Mouse (Mus musculus) MEL (cell line): ENCODE results near the gene Slc25a19. TPM values are rescaled to one million over a fixed set of nuclear protein-coding genes. Genes with fewer than 3 reads are reported as not detected.

ENCODE experiments used
- DNase-seq: peaks from one replicate; pipeline ENCODE4 v3.0.0; 2011; ENCODE audit warnings: low read depth, low spot score
- H3K27ac ChIP-seq: 2 replicates; pipeline ENCODE4 v1.5.1; 2012; ENCODE audit warnings: low read depth, mild to moderate bottlenecking, control low read depth, low read length, moderate library complexity; ENCODE audit not compliant: control insufficient read depth
- H3K27me3 ChIP-seq, 2 experiments: fragments of 150-350 bp in 1 of 2; sonication (generic) in 1 of 2; 2 replicates each; pipeline ENCODE4 v1.6.1; 2012; ENCODE audit warnings: low read length in 2 of 2, mild to moderate bottlenecking in 2 of 2, improper control_type of control experiment in 1 of 2, moderate library complexity in 1 of 2; ENCODE audit not compliant: insufficient read depth in 2 of 2, control insufficient read depth in 1 of 2
- H3K36me3 ChIP-seq, 2 experiments: 2 replicates each; pipeline ENCODE4 v1.6.1; 2012 to 2014; ENCODE audit warnings: low read length in 2 of 2, improper control_type of control experiment in 1 of 2, inconsistent platforms in 1 of 2, mild to moderate bottlenecking in 1 of 2; ENCODE audit not compliant: insufficient read depth in 2 of 2, control insufficient read depth in 1 of 2
- H3K4me1 ChIP-seq, 2 experiments: fragments of 150-350 bp in 1 of 2; sonication (generic) in 1 of 2; 2 replicates each; pipeline ENCODE4 v1.6.1; 2012; ENCODE audit warnings: low read length in 2 of 2, improper control_type of control experiment in 1 of 2, mild to moderate bottlenecking in 1 of 2; ENCODE audit not compliant: insufficient read depth in 2 of 2, control insufficient read depth in 1 of 2
- H3K4me3 ChIP-seq, 2 experiments: fragments of 150-350 bp in 1 of 2; sonication (generic) in 1 of 2; 2 replicates each; pipeline ENCODE4 v1.5.1; 2012; ENCODE audit warnings: low read depth in 2 of 2, low read length in 2 of 2, mild to moderate bottlenecking in 2 of 2, moderate library complexity in 2 of 2, control low read depth in 1 of 2, improper control_type of control experiment in 1 of 2; ENCODE audit not compliant: control insufficient read depth in 1 of 2, insufficient read depth in 1 of 2
- H3K79me2 ChIP-seq: 2 replicates; pipeline ENCODE4 v1.6.1; 2012; ENCODE audit warnings: mild to moderate bottlenecking, low read length, moderate library complexity; ENCODE audit not compliant: control insufficient read depth, poor library complexity, insufficient read depth
- H3K9ac ChIP-seq: 2 replicates; pipeline ENCODE4 v1.6.1; 2012; ENCODE audit warnings: low read depth, mild to moderate bottlenecking, control low read depth, low read length, moderate library complexity; ENCODE audit not compliant: control insufficient read depth, poor library complexity, severe bottlenecking
- H3K9me3 ChIP-seq: fragments of 150-350 bp; sonication (generic); replicated peaks from 2 replicates; pipeline ENCODE4 v1.6.1; 2012; ENCODE audit warnings: mild to moderate bottlenecking, low read length, improper control_type of control experiment, moderate library complexity; ENCODE audit not compliant: insufficient read depth
- CHD1 ChIP-seq: IDR thresholded peaks from 2 replicates; pipeline ENCODE4 v1.6.1; 2012; ENCODE audit warnings: low read depth, mild to moderate bottlenecking, inconsistent platforms, low read length, improper control_type of control experiment
- CHD2 ChIP-seq: IDR thresholded peaks from 2 replicates; pipeline ENCODE4 v1.6.1; 2011; ENCODE audit warnings: low read length, improper control_type of control experiment
- E2F4 ChIP-seq: IDR thresholded peaks from 2 replicates; pipeline ENCODE4 v1.6.1; 2011; ENCODE audit warnings: low read depth, low read length, improper control_type of control experiment, borderline replicate concordance
- ELF1 ChIP-seq: IDR thresholded peaks from 2 replicates; pipeline ENCODE4 v1.6.1; 2014; ENCODE audit warnings: low read depth, mild to moderate bottlenecking, inconsistent platforms, low read length, improper control_type of control experiment, moderate library complexity
- EP300 ChIP-seq, 2 experiments: IDR thresholded peaks; 2 replicates each; pipeline ENCODE4 v1.6.1; 2011; ENCODE audit warnings: improper control_type of control experiment in 2 of 2, low read length in 2 of 2, low read depth in 1 of 2, mild to moderate bottlenecking in 1 of 2
- ETS1 ChIP-seq: IDR thresholded peaks from 2 replicates; pipeline ENCODE4 v1.6.1; 2012; ENCODE audit warnings: low read depth, mild to moderate bottlenecking, inconsistent platforms, low read length, improper control_type of control experiment, moderate library complexity
- GABPA ChIP-seq: IDR thresholded peaks from 2 replicates; pipeline ENCODE4 v1.6.1; 2012; ENCODE audit warnings: low read depth, mild to moderate bottlenecking, inconsistent platforms, low read length, improper control_type of control experiment, moderate library complexity
- GATA1 ChIP-seq: IDR thresholded peaks from 2 replicates; pipeline ENCODE4 v1.6.1; 2011; ENCODE audit warnings: low read depth, low read length, improper control_type of control experiment
- HCFC1 ChIP-seq: IDR thresholded peaks from 2 replicates; pipeline ENCODE4 v1.6.1; 2012; ENCODE audit warnings: low read depth, mild to moderate bottlenecking, inconsistent platforms, low read length, improper control_type of control experiment, moderate library complexity
- JUND ChIP-seq: IDR thresholded peaks from 2 replicates; pipeline ENCODE4 v1.6.1; 2011; ENCODE audit warnings: low read depth, mild to moderate bottlenecking, improper control_type of control experiment, low read length
- MAFK ChIP-seq: IDR thresholded peaks from 2 replicates; pipeline ENCODE4 v1.6.1; 2011; ENCODE audit warnings: low read depth, mild to moderate bottlenecking, low read length, improper control_type of control experiment, borderline replicate concordance
- MAX ChIP-seq: IDR thresholded peaks from 2 replicates; pipeline ENCODE4 v1.6.1; 2011; ENCODE audit warnings: low read length, improper control_type of control experiment
- MAZ ChIP-seq: IDR thresholded peaks from 2 replicates; pipeline ENCODE4 v1.6.1; 2012; ENCODE audit warnings: low read depth, mild to moderate bottlenecking, inconsistent platforms, low read length, improper control_type of control experiment
- MXI1 ChIP-seq: IDR thresholded peaks from 2 replicates; pipeline ENCODE4 v1.6.1; 2011; ENCODE audit warnings: mild to moderate bottlenecking, low read depth, low read length, improper control_type of control experiment
- MYB ChIP-seq: IDR thresholded peaks from 2 replicates; pipeline ENCODE4 v1.6.1; 2011; ENCODE audit warnings: mild to moderate bottlenecking, low read depth, low read length, improper control_type of control experiment
- NELFE ChIP-seq: IDR thresholded peaks from 2 replicates; pipeline ENCODE4 v1.6.1; 2011; ENCODE audit warnings: low read depth, low read length, improper control_type of control experiment
- POLR2A ChIP-seq, 2 experiments: IDR thresholded peaks; 2 replicates each; pipeline ENCODE4 v1.6.1; 2011 to 2012; ENCODE audit warnings: low read length in 2 of 2, mild to moderate bottlenecking in 2 of 2, control low read depth in 1 of 2, improper control_type of control experiment in 1 of 2, low read depth in 1 of 2, moderate library complexity in 1 of 2; ENCODE audit not compliant: control insufficient read depth in 1 of 2, insufficient read depth in 1 of 2, poor library complexity in 1 of 2
- POLR2AphosphoS2 ChIP-seq: IDR thresholded peaks from 2 replicates; pipeline ENCODE4 v1.6.1; 2011; ENCODE audit warnings: low read length, improper control_type of control experiment
- RCOR1 ChIP-seq: IDR thresholded peaks from 2 replicates; pipeline ENCODE4 v1.6.1; 2012; ENCODE audit warnings: low read depth, mild to moderate bottlenecking, inconsistent platforms, low read length, improper control_type of control experiment
- SMC3 ChIP-seq: IDR thresholded peaks from 2 replicates; pipeline ENCODE4 v1.6.1; 2011; ENCODE audit warnings: low read depth, low read length, improper control_type of control experiment
- TAL1 ChIP-seq: IDR thresholded peaks from 2 replicates; pipeline ENCODE4 v1.6.1; 2012; ENCODE audit warnings: mild to moderate bottlenecking, inconsistent platforms, low read length, moderate library complexity, mixed read lengths
- TBP ChIP-seq: IDR thresholded peaks from 2 replicates; pipeline ENCODE4 v1.8.0; 2011; ENCODE audit warnings: low read depth, low read length, improper control_type of control experiment
- TCF12 ChIP-seq: IDR thresholded peaks from 2 replicates; pipeline ENCODE4 v1.6.1; 2014; ENCODE audit warnings: low read depth, mild to moderate bottlenecking, inconsistent platforms, low read length, improper control_type of control experiment, moderate library complexity
- UBTF ChIP-seq: IDR thresholded peaks from 2 replicates; pipeline ENCODE4 v1.6.1; 2012; ENCODE audit warnings: low read depth, mild to moderate bottlenecking, inconsistent platforms, low read length, improper control_type of control experiment, moderate library complexity, borderline replicate concordance; ENCODE audit not compliant: insufficient read depth
- USF1 ChIP-seq: IDR thresholded peaks from 2 replicates; pipeline ENCODE4 v1.6.1; 2014; ENCODE audit warnings: low read depth, mild to moderate bottlenecking, inconsistent platforms, low read length, improper control_type of control experiment, moderate library complexity
- USF2 ChIP-seq, 2 experiments: IDR thresholded peaks; 2 replicates each; pipeline ENCODE4 v1.6.1; 2011 to 2012; ENCODE audit warnings: improper control_type of control experiment in 2 of 2, low read length in 2 of 2, borderline replicate concordance in 1 of 2, inconsistent platforms in 1 of 2, low read depth in 1 of 2, mild to moderate bottlenecking in 1 of 2; ENCODE audit not compliant: insufficient read depth in 1 of 2
- ZC3H11A ChIP-seq: IDR thresholded peaks from 2 replicates; pipeline ENCODE4 v1.6.1; 2012; ENCODE audit warnings: low read depth, mild to moderate bottlenecking, inconsistent platforms, low read length, improper control_type of control experiment
- ZKSCAN1 ChIP-seq: IDR thresholded peaks from 2 replicates; pipeline ENCODE4 v1.6.1; 2012; ENCODE audit warnings: low read depth, mild to moderate bottlenecking, inconsistent platforms, low read length, improper control_type of control experiment, moderate library complexity
- ZMIZ1 ChIP-seq: IDR thresholded peaks from 2 replicates; pipeline ENCODE4 v1.6.1; 2012; ENCODE audit warnings: low read depth, mild to moderate bottlenecking, inconsistent platforms, low read length, improper control_type of control experiment, moderate library complexity
- ZNF384 ChIP-seq: IDR thresholded peaks from 2 replicates; pipeline ENCODE4 v1.6.1; 2012; ENCODE audit warnings: low read depth, mild to moderate bottlenecking, inconsistent platforms, low read length, improper control_type of control experiment
- polyA plus RNA-seq, 2 experiments: library from polyadenylated mRNA; stranded (reverse) in 1 of 2; unstranded in 1 of 2; fragments of >175 nt in 1 of 2; fragments of >200 nt in 1 of 2; gene quantifications; 2 replicates each; pipeline versions ENCODE4 v1.2.1 to v1.2.4; 2012; ENCODE audit warnings: low replicate concordance in 2 of 2, low read depth in 1 of 2; ENCODE audit not compliant: insufficient read length in 2 of 2, insufficient read depth in 1 of 2, missing spikeins in 1 of 2
- total RNA-seq: library from RNA; depleted of rRNA; stranded (reverse); fragments of 300-350 nt; gene quantifications from 2 replicates; pipeline ENCODE4 v1.2.3, GENCODE M21; 2012

Gene Slc25a19
- total and polyA plus RNA-seq, 3 experiments = 35.3 to 43.1 TPM; not detected in 1

DNA sequence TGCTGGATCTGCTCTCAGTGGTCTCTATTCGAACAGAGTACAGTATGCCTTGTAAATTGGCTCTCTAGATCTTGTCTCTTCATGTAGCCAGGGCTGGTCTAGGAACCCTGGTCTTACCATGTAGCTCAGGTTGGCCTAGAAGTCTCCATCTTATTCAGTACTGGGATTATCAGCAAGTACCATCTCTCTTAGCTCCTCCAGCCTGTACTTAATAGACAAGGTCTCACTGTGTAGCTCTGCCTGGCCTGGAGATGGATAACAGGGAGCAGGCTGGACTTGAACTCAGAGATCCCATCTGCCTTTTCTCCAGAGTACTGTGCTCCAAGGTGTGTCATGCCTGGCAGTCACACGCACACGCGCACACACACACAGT lies 13.6 kb upstream of the Slc25a19 start:
- H3K27me3 ChIP-seq = no peaks in the 10 kb centered on the region
- H3K27ac ChIP-seq = peak overlapping the region; percentile 69
- DNase-seq = no peak
- H3K36me3 ChIP-seq = peaks cover 3 to 35% of the 10 kb centered on the region in 2 experiments
- no peaks in the 10 kb centered on the region for H3K9me3 ChIP-seq
- TF ChIP-seq GATA1 = peak; percentile 68
- 0 out of 2 replicates have a peak, but pooled peaks have one; percentile 47 for TF ChIP-seq POLR2AphosphoS2
- 0 out of 2 replicates have a peak, but pooled peaks have one; percentile 15 for TF ChIP-seq SMC3
- no peak for TF ChIP-seq HCFC1
- no peaks in the 10 kb centered on the region for H3K79me2 ChIP-seq
- peak overlapping the region; percentile 28 for H3K9ac ChIP-seq
- peaks cover 16 to 38% of the 10 kb centered on the region in 2 experiments for H3K4me1 ChIP-seq
- H3K4me3 ChIP-seq = no peak overlapping the region

DNA sequence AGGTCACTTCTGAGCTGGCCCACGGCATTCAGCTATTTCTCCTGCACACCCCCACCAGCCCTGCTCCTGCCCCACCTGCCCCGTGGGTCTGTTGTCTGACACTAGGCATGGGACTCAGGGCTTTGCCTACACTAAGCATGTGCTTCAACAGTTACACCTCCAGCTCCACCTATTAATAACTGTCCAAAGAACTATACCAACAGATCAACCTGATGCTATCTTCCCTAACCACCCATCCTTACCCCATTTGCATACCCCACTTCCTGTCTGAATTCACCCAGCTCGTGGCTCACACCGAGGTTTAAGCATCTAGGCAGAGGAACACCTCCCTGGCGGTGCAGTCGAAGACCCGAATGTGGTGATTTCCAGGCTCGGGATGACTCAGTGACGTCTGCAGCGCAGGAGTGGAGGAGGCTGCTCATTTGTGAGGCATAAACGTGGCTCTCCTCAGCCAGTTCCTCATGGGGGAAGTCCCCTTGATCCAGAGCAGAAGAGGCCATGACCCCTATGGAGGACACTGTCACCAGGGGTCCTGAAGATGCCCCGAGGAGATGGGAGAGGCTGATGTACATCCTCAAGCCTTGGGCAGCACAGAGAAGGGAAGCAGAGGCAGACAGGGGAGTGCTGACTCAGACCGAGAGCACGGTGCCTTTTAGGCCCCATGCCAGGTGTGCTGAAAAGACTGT lies 13.0 kb upstream of the Slc25a19 start:
- H3K36me3 ChIP-seq = peaks cover 3 to 35% of the 10 kb centered on the region in 2 experiments
- H3K27me3 ChIP-seq = no peaks in the 10 kb centered on the region
- peak overlapping the region; percentile 40 for H3K9ac ChIP-seq
- peak overlapping the region; percentile 69 for H3K27ac ChIP-seq
- H3K4me1 ChIP-seq = peaks cover 16 to 38% of the 10 kb centered on the region in 2 experiments
- DNase-seq = peak; percentile 91
- no peaks in the 10 kb centered on the region for H3K9me3 ChIP-seq
- no peaks in the 10 kb centered on the region for H3K79me2 ChIP-seq
- peak overlapping the region in 1 of 2 experiments; percentile 1; a peak in 1 of 4 replicates for H3K4me3 ChIP-seq
- peak; percentile 77 for TF ChIP-seq MYB
- TF ChIP-seq CHD1 = 0 out of 2 replicates have a peak, but pooled peaks have one; percentile 19
- peak; percentile 31; the same call in 1 of the 2 replicates for TF ChIP-seq SMC3
- TF ChIP-seq TCF12 = peak; percentile 68
- TF ChIP-seq EP300 (IDR thresholded peaks at IDR 0.05; ENCODE audit: low read depth in 1 of 2, low read length in 2 of 2) = peak in 1 of 2 experiments; percentile 79; a peak in 3 of 4 replicates
- no peak for TF ChIP-seq E2F4
- peak; percentile 56 for TF ChIP-seq NELFE
- TF ChIP-seq GABPA = no peak
- peak; percentile 42; the same call in 1 of the 2 replicates for TF ChIP-seq MAZ
- 0 out of 2 replicates have a peak, but pooled peaks have one; percentile 25 for TF ChIP-seq TBP
- peak; percentile 89 for TF ChIP-seq MAX
- no peak for TF ChIP-seq UBTF
- TF ChIP-seq MXI1 = peak; percentile 80
- TF ChIP-seq JUND = peak; percentile 29; the same call in 1 of the 2 replicates
- peak; percentile 59 for TF ChIP-seq RCOR1
- peak; percentile 74 for TF ChIP-seq ELF1
- no peak for TF ChIP-seq ZNF384
- TF ChIP-seq ZKSCAN1 = no peak; the same call in 1 of the 2 replicates
- no peak for TF ChIP-seq ZC3H11A
- TF ChIP-seq TAL1 = no peak
- peak in 1 of 2 experiments; percentile 50; a peak in 1 of 4 replicates for TF ChIP-seq POLR2A (IDR thresholded peaks at IDR 0.05; ENCODE audit: control insufficient read depth in 1 of 2, insufficient read depth in 1 of 2, low read depth in 1 of 2, low read length in 2 of 2, poor library complexity in 1 of 2)
- no peak for TF ChIP-seq USF2 (IDR thresholded peaks at IDR 0.05; ENCODE audit: borderline replicate concordance in 1 of 2, insufficient read depth in 1 of 2, low read depth in 1 of 2, low read length in 2 of 2)
- peak; percentile 79; the same call in 1 of the 2 replicates for TF ChIP-seq ETS1
- peak; percentile 69; the same call in 1 of the 2 replicates for TF ChIP-seq POLR2AphosphoS2
- no peak for TF ChIP-seq USF1
- TF ChIP-seq ZMIZ1 = peak; percentile 54; the same call in 1 of the 2 replicates
- TF ChIP-seq CHD2 = no peak; the same call in 1 of the 2 replicates
- TF ChIP-seq MAFK = peak; percentile 53; the same call in 1 of the 2 replicates
